Mouse (Mus musculus) left cerebral cortex, adult 8-10 months (tissue): Measurements from ENCODE around the gene Nme2. TPM values are rescaled to one million over a fixed set of nuclear protein-coding genes. Genes with fewer than 3 reads are reported as not detected.
"Not testable (repeated sequence)": the region's sequence is repeated elsewhere in the genome, so short reads cannot be mapped to it uniquely, and the experiment has no call there.

Experiments used
- DNase-seq, 2 experiments: peaks; one replicate each; pipeline ENCODE4 v3.0.0; 2022; ENCODE audit warnings: low spot score in 2 of 2
- total RNA-seq, 4 experiments: library from RNA; stranded (reverse); gene quantifications; 2 replicates each; pipeline ENCODE4 v1.2.4; 2022

Gene Nme2
- total RNA-seq, 4 experiments from 2014 or later, result 67.9 to 99.0 (median 86.3) TPM

DNA sequence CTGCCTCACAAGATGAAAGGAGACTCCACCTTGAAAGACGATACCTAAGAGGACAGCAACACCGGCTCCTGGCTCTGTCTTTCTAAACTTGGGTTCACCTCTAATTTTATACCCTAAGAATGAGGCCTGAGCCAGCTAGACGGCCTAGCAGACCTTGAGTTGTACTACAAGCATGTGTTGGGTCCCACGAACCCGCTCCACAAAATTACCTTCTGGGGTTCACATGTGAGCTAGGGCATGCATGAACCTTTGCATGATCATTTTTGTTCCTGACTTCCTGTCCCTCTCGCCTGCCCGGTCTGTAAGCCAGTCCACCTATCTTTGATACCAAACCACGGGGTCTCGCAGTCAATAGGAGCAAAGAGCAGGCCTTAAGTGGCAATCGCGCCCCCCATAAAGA, 11.3 kb upstream of the Nme2 start:
- DNase-seq, result no peak

DNA sequence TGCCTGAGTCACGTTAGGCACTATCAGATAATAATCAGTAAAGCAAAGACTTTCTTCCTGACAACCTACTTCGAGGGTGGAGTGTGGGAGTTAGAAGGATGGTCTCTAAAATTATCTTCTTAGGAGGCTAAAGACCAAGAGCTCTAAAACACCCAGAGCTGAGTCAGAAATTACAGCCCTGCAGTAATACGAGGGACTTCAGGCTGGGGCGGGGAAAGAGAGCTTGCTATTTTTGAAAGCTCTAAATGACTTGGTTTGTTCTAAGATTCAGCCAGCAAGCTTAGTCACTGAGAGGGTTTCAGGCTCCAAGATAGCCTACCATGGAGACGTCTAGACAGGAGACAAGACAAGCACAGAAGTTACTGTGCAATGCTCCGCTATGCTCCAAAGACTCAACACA, 9.3 kb upstream of the Nme2 start:
- DNase-seq, result no peak

DNA sequence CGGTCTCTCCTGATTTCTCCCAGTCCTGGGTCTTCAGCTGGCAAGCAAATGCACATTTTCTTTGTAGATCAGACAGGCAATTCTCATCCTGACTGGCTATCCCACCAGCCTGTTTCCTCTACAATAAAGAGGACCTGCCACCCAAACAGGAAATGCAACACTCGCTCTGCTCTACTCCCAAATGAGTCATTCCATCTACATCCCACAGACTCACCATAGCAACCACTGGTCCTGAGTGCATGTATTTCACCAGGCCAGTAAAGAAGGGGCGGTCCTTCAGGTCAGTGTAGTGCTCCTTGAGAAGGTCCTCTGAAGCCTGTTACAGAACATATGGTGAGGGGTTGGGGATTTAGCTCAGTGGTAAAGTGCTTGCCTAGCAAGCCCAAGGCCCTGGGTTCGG, 7.0 kb upstream of the Nme2 start:
- no peak for DNase-seq

DNA sequence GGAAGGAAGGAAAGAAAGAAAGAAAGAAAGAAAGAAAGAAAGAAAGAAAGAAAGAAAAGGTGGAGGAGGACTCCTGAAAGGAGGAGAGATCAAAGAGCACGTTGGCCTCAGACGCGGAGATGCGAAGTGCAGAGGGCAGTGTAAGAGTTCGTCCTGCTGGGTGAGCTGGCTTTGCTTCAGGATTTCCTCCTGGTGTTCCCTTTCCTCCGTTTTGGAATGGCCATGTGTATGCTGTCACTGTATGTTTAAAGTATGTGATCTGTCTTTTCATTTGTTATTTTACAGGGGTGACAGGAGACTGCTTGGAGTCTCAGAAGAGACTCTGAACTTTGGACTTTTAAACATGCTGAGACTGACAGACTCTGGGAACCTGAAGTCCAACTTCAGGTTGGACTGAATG, 5.4 kb upstream of the Nme2 start:
- no peak for DNase-seq

DNA sequence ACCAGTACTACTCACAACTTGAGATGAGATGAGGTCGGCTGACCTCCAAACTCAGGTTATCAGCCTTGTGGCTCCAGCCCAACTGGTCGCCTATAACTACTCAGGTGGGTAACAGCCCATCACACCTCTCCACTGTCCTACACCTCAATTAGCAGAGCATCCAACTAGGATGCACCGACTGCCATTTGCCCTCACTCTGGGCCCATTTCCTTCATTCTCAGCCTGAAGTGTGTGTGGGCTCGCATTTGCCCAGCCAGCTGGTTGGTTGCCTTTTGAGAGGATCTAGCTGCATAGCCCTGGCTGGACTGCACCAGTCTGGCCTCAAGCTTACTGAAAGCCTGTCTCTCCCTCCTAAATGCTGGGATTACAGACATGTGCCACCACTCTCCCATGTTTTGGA, 1.7 kb upstream of the Nme2 start:
- DNase-seq, result no peak

DNA sequence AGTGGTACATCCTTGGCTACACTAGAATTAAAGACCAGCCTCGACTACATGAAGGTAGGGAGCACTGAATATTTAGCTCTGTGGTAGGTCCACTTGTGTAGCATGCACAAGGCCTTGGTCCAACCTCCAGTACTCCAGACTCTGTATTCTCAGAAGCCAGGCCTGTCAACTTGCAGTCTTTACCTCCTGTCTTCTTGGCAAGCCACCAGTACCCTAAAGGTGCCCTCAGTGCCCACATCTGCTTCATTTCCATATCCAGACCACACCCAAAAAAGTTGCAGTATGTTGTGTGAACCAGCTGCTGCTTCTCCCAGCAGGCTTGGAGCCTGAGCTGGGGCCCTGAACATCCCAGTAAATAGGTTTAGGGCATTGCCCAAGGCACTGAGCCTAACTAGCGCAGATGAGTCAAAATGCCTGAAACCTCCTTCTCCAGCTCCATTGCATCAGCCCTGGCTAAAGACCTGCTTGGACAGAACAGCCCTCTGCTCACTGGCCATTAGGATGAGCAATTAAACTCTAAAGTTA, 1.0 kb upstream of the Nme2 start:
- no peak for DNase-seq

- peak; percentile 78 to 81 for DNase-seq
Measured at GRCm38 (mm10) chr11:93955256-93956150, 556 bp downstream of the Nme2 start.

DNA sequence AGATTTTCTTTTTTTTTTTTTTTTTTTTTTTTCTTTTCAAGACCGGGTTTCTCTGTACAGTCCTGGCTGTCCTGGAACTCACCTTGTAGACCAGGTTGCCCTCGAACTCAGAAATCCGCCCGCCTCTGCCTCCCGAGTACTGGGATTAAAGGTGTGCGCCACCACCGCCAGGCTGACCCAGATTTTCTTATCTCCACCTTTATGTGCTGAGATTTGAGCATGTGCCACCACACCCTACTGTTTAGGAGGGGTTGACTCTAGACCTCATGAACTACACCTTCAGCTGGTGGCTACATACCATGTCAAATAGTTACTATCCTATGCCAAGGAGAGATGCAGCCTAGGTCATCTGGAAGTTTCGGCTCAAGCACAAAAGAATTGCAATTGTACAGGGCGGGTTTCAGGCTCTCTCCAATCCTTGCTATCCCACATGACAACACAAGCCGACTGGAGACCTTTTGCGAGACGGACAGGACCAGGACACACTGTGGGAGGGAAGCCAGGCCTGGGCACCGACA, 1.3 kb downstream of the Nme2 start:
- DNase-seq, result no peak

- no peak for DNase-seq
Measured at GRCm38 (mm10) chr11:93952376-93952775, 3.7 kb downstream of the Nme2 start.

DNA sequence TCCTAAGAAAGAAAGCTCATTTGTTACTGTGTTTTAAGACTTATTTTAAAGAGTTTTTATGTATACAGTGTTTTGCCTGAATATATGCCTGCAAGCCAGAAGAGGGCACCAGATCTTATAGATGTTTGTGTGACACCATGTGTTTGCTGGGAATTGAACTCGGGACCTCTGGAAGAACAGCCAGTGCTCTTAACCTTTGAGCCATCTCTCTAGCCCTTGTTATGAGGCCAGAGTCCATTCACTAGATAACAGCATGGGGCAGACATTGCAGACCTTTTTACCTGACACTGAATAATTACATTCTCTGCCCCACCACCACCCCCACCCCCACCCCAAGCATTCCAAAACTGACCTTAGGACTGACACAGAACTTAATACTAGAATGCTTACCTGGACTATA, 6.0 kb downstream of the Nme2 start:
- DNase-seq, result no peak

DNA sequence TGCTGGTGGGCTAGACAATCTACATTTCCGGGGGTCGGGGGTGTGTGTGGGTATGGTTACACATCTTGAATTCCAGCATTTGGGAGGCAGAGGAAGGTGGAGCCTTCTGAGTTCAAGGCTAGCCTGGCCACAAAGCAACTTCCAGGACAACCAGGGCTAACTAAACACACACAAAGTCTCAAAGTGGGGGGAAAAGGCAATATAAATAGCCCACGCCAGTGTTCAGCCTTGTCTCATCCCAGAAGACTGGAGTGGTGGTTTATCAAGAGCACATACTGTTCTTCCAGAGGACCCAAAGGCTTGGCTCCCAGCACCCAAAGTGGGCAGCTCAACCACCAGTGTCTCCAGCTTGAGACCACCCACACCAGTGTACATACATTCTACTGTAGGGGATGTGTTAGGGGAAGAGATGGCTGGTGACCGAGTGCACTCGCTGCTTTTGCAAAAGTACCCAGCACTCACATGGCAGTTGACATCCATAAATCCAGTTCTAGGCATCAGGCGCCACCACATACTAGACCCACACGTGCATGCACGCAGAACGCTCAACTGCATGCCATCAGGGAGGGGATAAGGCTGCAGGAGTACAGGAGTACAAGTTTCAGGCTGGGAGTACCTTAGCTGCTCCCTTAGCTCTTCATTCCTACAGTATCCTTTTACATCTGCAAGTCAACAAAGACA, 7.0 kb downstream of the Nme2 start:
- DNase-seq, result no peak

GRCm38 (mm10) chr11:93944986-93945385, 11.1 kb downstream of the Nme2 start:
- DNase-seq, result no peak

- DNase-seq, result no peak
Measured at GRCm38 (mm10) chr11:93940906-93941305, 15.2 kb downstream of the Nme2 start.

GRCm38 (mm10) chr11:93929106-93929505, 27.0 kb downstream of the Nme2 start:
- no peak for DNase-seq

GRCm38 (mm10) chr11:93915019-93915418, 41.0 kb downstream of the Nme2 start:
- not testable (repeated sequence) for DNase-seq

DNA sequence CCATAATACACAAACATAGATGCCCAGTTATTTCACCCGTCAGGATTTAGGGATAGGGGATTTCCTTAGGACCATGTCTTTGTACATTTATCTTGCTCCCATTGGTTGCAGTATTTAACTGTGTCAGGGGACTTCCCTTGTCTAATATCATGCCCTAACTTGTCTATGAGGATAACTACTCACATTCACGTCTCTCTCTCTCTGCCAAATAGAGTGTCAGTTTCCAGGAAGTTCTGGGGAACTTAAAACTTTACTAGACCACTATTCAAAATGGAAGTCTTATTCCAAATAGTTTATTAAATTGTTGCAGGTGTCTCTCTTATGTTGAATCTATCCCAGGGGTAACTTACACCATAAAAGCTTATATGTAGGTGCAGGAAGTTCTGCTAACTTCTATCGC, 44.5 kb downstream of the Nme2 start:
- no peak for DNase-seq

DNA sequence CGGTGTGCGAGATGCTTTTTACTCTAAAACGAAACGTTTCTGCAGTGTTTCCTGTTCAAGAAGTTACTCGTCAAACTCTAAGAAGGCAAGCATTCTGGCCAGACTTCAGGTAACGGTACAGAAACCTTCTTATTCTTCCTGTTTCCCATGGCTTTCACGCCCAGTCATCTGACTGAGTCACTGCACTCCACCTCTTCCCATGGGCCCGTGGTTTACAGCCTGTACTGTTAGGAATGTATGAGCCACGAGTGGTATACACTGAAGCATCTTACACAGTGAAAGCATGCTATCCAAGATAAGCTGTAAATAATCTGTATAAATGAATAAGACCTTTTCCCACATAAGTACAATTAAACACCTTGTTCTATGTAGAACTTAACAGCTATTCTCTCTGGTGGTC, 47.2 kb downstream of the Nme2 start:
- DNase-seq, result no peak

DNA sequence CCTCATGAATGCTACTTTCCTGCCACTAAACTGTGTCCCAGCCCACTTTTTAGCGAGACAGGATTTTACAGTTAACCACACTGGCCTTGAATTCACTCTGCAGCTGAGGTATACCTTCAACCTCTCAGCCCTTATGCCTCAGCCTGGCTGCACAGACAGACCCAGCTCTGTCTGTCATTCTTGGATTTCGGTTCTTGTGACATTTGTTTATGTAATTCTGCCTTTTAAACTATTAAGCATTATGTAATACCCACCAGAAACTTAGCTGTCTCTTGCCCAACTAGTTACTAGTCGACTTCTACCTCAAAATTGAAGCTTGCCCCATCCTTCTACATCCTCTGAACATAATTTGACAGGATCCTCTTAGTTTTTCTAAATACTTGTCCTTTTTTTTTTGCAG, 48.2 kb downstream of the Nme2 start:
- DNase-seq, result no peak

DNA sequence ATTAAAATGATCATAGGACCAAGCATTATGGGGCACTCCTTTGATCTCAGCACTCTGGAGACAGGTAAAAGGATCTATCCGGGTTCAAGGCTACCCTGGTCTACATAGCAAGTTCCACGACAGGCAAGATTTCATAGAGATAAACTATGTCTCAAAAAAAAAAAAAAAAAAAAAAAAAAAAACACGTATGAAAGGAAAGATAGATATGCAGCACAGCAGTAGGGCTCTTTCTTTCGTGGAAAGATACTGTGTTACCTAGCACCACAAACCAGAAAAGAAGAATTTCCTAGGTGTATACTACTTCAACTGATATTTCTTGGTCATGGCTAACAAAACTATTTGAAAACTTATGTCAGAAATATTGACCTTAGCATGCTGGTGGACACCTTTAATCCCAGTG, 49.2 kb downstream of the Nme2 start:
- DNase-seq, result no peak
